Mouse (Mus musculus): ENCODE results near the gene Fut9. TPM values are rescaled to one million over a fixed set of nuclear protein-coding genes. Genes with fewer than 3 reads are reported as not detected.

Gene Fut9
- 1 to 10 TPM in 1 of 2 experiments, under 1 TPM in 1; 0.82 to 8.6 TPM for total RNA-seq (2021)
- long read RNA-seq, experiment 1 = 0 reads
- long read RNA-seq, experiment 2, full-length matches to known transcripts = 1 of 1 reads
- long read RNA-seq, experiment 2, partial matches to known transcripts = 0 of 1 reads
- long read RNA-seq, experiment 2, other reads (novel, unspliced or antisense) = 0 of 1 reads

- no peak for DNase-seq (ENCODE audit: low spot score in 2 of 2)
Observed at GRCm38 (mm10) chr4:25799476-25800283, at the start of gene Fut9. TSS of gene Fut9 (minus strand) at chr4:25800244.

- no peak for DNase-seq (ENCODE audit: low spot score in 2 of 2)
Observed at GRCm38 (mm10) chr4:25815783-25816182, 15.7 kb upstream of the Fut9 start.

GRCm38 (mm10) chr4:25813340-25813739 lies 13.3 kb upstream of the Fut9 start:
- DNase-seq (ENCODE audit: low spot score in 2 of 2) = no peak

- DNase-seq (ENCODE audit: low spot score in 2 of 2) = no peak
Observed at GRCm38 (mm10) chr4:25810058-25810457, 10.0 kb upstream of the Fut9 start.

- no peak for DNase-seq (ENCODE audit: low spot score in 2 of 2)
Observed at GRCm38 (mm10) chr4:25801751-25802150, 1.7 kb upstream of the Fut9 start.

GRCm38 (mm10) chr4:25800284-25800616 lies 206 bp upstream of the Fut9 start:
- no peak for DNase-seq (ENCODE audit: low spot score in 2 of 2)

GRCm38 (mm10) chr4:25799051-25799475 lies 981 bp downstream of the Fut9 start:
- DNase-seq (ENCODE audit: low spot score in 2 of 2) = no peak

GRCm38 (mm10) chr4:25798412-25798811 lies 1.6 kb downstream of the Fut9 start:
- DNase-seq (ENCODE audit: low spot score in 2 of 2) = no peak

GRCm38 (mm10) chr4:25796149-25796548 lies 3.9 kb downstream of the Fut9 start:
- no peak for DNase-seq (ENCODE audit: low spot score in 2 of 2)

GRCm38 (mm10) chr4:25785276-25785675 lies 14.8 kb downstream of the Fut9 start:
- no peak for DNase-seq (ENCODE audit: low spot score in 2 of 2)

GRCm38 (mm10) chr4:25768657-25769056 lies 31.4 kb downstream of the Fut9 start:
- DNase-seq (ENCODE audit: low spot score in 2 of 2) = no peak

GRCm38 (mm10) chr4:25763091-25763490 lies 37.0 kb downstream of the Fut9 start:
- no peak for DNase-seq (ENCODE audit: low spot score in 2 of 2)

- DNase-seq (ENCODE audit: low spot score in 2 of 2) = no peak
Observed at GRCm38 (mm10) chr4:25757909-25758548, 42.0 kb downstream of the Fut9 start.

GRCm38 (mm10) chr4:25741553-25741952 lies 58.5 kb downstream of the Fut9 start:
- DNase-seq (ENCODE audit: low spot score in 2 of 2) = no peak

- no peak for DNase-seq (ENCODE audit: low spot score in 2 of 2)
Observed at GRCm38 (mm10) chr4:25738782-25739181, 61.3 kb downstream of the Fut9 start.

GRCm38 (mm10) chr4:25721576-25721975 lies 78.5 kb downstream of the Fut9 start:
- DNase-seq (ENCODE audit: low spot score in 2 of 2) = no peak

- DNase-seq (ENCODE audit: low spot score in 2 of 2) = no peak
Observed at GRCm38 (mm10) chr4:25713907-25714306, 86.1 kb downstream of the Fut9 start.

GRCm38 (mm10) chr4:25684976-25685375 lies 115.1 kb downstream of the Fut9 start:
- DNase-seq (ENCODE audit: low spot score in 2 of 2) = no peak

- DNase-seq (ENCODE audit: low spot score in 2 of 2) = no peak
Observed at GRCm38 (mm10) chr4:25664196-25664595, 135.8 kb downstream of the Fut9 start.

GRCm38 (mm10) chr4:25661204-25661727 lies 138.8 kb downstream of the Fut9 start:
- DNase-seq (ENCODE audit: low spot score in 2 of 2) = no peak

GRCm38 (mm10) chr4:25658792-25659191 lies 141.3 kb downstream of the Fut9 start:
- no peak for DNase-seq (ENCODE audit: low spot score in 2 of 2)

- DNase-seq (ENCODE audit: low spot score in 2 of 2) = no peak
Observed at GRCm38 (mm10) chr4:25651902-25652301, 148.1 kb downstream of the Fut9 start.
